Mouse (Mus musculus): ENCODE measurements around the gene Wasf1.

GRCm38 (mm10) chr10:40878246-40878645 lies 5.0 kb upstream of the Wasf1 start:
- TF ChIP-seq CTCF (IDR thresholded peaks at IDR 0.05; ENCODE audit: low read depth) = no peak
- no peak for TF ChIP-seq EP300 (optimal IDR thresholded peaks at IDR 0.05)
